Mouse (Mus musculus) limb, embryonic 14.5 days (tissue): ENCODE measurements around the gene Nup153. TPM values are rescaled to one million over a fixed set of nuclear protein-coding genes. Genes with fewer than 3 reads are reported as not detected.

Source experiments
- ATAC-seq: fragments of 200-750 bp; cut with Nextera tagmentation; 2 replicates; pipeline ENCODE4 v1.8.0; 2017; ENCODE audit warnings: low read depth, moderate number of reproducible peaks, moderate TSS enrichment; ENCODE audit not compliant: low FRiP score
- DNase-seq: peaks from one replicate; pipeline ENCODE4 v3.0.0-alpha.2; 2015; ENCODE audit warnings: low spot score
- H3K27ac ChIP-seq: fragments of 300-500 bp; sonication (generic); replicated peaks from 2 replicates; pipeline ENCODE4 v1.5.1; 2014; ENCODE audit warnings: low read depth, mild to moderate bottlenecking, low read length, moderate library complexity, mixed read lengths
- H3K27me3 ChIP-seq: fragments of 300-500 bp; sonication (generic); 2 replicates; pipeline ENCODE4 v1.6.1; 2014; ENCODE audit warnings: low read length, mixed read lengths; ENCODE audit not compliant: control insufficient read depth, insufficient read depth
- H3K36me3 ChIP-seq: fragments of 300-500 bp; sonication (generic); 2 replicates; pipeline ENCODE4 v1.6.1; 2014; ENCODE audit warnings: mild to moderate bottlenecking, low read length, moderate library complexity, mixed read lengths; ENCODE audit not compliant: control insufficient read depth, insufficient read depth
- H3K4me1 ChIP-seq: fragments of 300-500 bp; sonication (generic); 2 replicates; pipeline ENCODE4 v1.6.1; 2014; ENCODE audit warnings: antibody characterized with exemption, low read length, mixed read lengths; ENCODE audit not compliant: control insufficient read depth, insufficient read depth
- H3K4me2 ChIP-seq: fragments of 300-500 bp; sonication (generic); replicated peaks from 2 replicates; pipeline ENCODE4 v1.6.1; 2014; ENCODE audit warnings: low read depth, mild to moderate bottlenecking, low read length, moderate library complexity; ENCODE audit not compliant: severe bottlenecking
- H3K4me3 ChIP-seq: fragments of 300-500 bp; sonication (generic); replicated peaks from 2 replicates; pipeline ENCODE4 v1.5.1; 2014; ENCODE audit warnings: low read length
- H3K9ac ChIP-seq: fragments of 300-500 bp; sonication (generic); 2 replicates; pipeline ENCODE4 v1.6.1; 2014; ENCODE audit warnings: mild to moderate bottlenecking, low read depth, low read length, moderate library complexity; ENCODE audit not compliant: severe bottlenecking
- H3K9me3 ChIP-seq: fragments of 300-500 bp; sonication (generic); 2 replicates; pipeline ENCODE4 v1.6.1; 2016; ENCODE audit warnings: low read length; ENCODE audit not compliant: control insufficient read depth
- POLR2A ChIP-seq: fragments of 200-500 bp; IDR thresholded peaks from 2 replicates; pipeline ENCODE4 v1.8.0; 2012; ENCODE audit warnings: inconsistent platforms, mild to moderate bottlenecking, moderate library complexity, borderline replicate concordance; ENCODE audit not compliant: insufficient read depth, insufficient read length; ENCODE audit errors: extremely low read depth
- WGBS: fragments of 180-500 bp; shearing (Covaris S2); extraction: QIAGEN DNeasy Blood & Tissue Kit; methylation state at CpG from one replicate; pipeline ENCODE4 v1.1.7; 2014; 5-methylcytosine and 5-hydroxymethylcytosine counted together
- polyA plus RNA-seq, 2 experiments: library from polyadenylated mRNA; depleted of rRNA in 1 of 2; stranded (reverse) in 1 of 2; unstranded in 1 of 2; fragments of >200 nt; fragmentation: Nextera tagmentation in 1 of 2; extraction: Ambion mirVana in 1 of 2; gene quantifications; 2 replicates each; pipeline versions ENCODE4 v1.2.1 to v1.2.3; 2012 to 2014

The Nup153 gene
- polyA plus RNA-seq, 2 experiments = 32.3 to 65.8 TPM

DNA sequence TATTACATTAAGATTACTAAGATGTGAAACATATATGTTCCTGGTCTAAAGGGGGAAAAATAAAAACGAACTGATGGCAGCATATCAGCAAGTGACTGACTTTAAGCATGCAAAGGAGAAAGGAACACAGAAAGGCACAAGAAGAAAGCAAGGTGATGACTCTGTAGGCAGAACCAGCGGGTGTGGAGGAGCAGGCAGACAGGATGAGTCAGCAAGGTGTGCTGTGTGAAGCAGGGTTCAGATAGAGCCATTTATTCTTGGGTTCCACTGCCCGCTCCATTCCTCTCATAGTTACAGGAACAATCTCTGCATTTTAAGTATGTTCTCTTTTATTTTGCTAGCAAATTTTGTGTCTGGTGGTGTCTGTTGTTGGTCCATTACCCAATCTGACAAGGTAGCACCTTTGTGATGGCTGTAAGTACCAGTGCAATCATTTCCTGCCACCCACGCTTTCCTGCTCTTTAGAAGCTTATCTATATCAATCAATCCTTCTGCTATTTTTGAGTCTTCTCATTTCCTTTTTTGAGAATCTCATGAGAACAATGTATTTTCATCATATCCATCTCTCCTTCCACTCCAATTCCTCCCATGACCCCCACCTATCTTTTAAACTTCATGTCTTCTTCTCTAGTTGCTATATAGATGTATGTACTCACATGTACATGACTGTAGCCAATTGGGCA, 37.0 kb downstream of the Nup153 start:
- no peak for ATAC-seq
- Histone ChIP-seq H3K4me3 (no peak overlapping the region), H3K4me1 (no peaks in the 10 kb centered on the region), H3K9me3 (no peaks in the 10 kb centered on the region), H3K4me2 (no peak overlapping the region), H3K27me3 (no peaks in the 10 kb centered on the region), H3K27ac (no peak overlapping the region), H3K9ac (no peak overlapping the region), H3K36me3 (peaks cover 60% of the 10 kb centered on the region)
- 93% methylated on average over 4 of the region's 4 CpGs for WGBS
- DNase-seq = no peak
- no peak for TF ChIP-seq POLR2A

DNA sequence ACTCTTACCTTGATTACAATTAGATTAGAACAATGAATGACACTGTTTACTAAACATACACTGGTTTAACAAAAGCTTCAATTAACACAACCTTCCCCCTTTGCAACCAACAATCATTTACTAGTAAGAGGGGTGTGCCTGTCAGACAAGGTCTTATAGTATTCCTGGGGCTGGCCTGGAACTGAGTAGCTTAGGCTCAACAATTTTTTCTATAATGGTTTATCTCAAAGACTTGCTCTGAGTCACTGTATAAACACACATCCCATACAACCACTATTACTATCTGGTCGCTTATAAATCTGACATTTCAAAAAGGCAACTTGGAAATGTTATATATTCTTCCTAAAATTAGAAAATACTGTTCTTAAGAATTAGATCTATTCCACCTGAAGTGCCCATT, 44.4 kb downstream of the Nup153 start:
- Histone ChIP-seq H3K9me3 (no peaks in the 10 kb centered on the region), H3K27me3 (no peaks in the 10 kb centered on the region), H3K27ac (no peak overlapping the region), H3K36me3 (peaks cover 68% of the 10 kb centered on the region), H3K4me1 (no peaks in the 10 kb centered on the region), H3K4me2 (no peak overlapping the region), H3K4me3 (no peak overlapping the region), H3K9ac (no peak overlapping the region)
- no peak for ATAC-seq
- WGBS = 95% methylated on average over 1 of the region's 1 CpGs
- TF ChIP-seq POLR2A = no peak
- no peak for DNase-seq

DNA sequence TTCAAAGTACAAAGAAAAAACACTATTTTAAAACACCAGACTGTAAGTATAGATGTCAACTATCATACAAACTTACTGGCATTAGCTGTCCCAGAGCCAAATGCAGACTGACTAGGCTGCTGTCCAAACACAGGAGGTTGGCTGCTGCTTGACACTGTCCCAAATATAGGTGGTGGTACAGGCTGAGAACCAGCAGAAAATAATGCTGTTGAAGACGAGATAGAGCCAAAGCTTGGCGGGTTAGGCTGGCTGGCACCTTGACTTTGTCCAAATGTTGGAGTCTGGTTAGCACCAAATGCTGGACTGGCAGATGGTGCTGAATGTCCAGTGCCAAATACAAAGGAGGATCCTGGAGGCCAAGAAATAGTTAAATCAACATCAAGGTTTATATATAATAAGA, 44.8 kb downstream of the Nup153 start:
- ATAC-seq (no peak), DNase-seq (no peak)
- Histone ChIP-seq H3K9ac (no peak overlapping the region), H3K4me3 (no peak overlapping the region), H3K9me3 (no peaks in the 10 kb centered on the region), H3K36me3 (peaks cover 70% of the 10 kb centered on the region), H3K27ac (no peak overlapping the region), H3K27me3 (no peaks in the 10 kb centered on the region), H3K4me2 (no peak overlapping the region), H3K4me1 (no peaks in the 10 kb centered on the region)
- WGBS = 86% methylated on average over 2 of the region's 2 CpGs
- TF ChIP-seq POLR2A = no peak

DNA sequence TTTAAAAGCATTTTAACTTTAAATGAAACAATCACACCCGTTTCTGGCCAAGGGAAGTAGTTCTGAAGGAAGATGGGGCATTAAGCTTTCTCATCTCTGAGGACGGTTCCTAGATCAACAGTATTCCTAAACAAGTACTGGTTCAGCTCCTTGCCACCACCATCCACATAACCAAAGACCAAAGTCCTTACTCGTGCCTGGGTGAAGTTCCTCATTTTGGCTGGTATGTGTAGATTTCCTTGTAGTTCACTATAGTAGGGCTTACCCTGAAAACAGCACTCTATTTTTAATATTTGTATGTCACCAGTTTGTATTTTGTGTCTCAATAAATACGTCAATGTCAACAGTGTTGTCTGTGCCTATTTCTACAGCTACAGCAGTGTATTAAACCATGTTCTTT, 50.0 kb downstream of the Nup153 start:
- H3K9me3 ChIP-seq = no peaks in the 10 kb centered on the region
- no peak overlapping the region for H3K27ac ChIP-seq
- no peaks in the 10 kb centered on the region for H3K4me1 ChIP-seq
- no peak overlapping the region for H3K4me2 ChIP-seq
- H3K9ac ChIP-seq = no peak overlapping the region
- H3K27me3 ChIP-seq = no peaks in the 10 kb centered on the region
- no peak for DNase-seq
- WGBS = 84% methylated on average over 4 of the region's 4 CpGs
- TF ChIP-seq POLR2A = no peak
- ATAC-seq = no peak
- peaks cover 64% of the 10 kb centered on the region for H3K36me3 ChIP-seq
- H3K4me3 ChIP-seq = no peak overlapping the region

DNA sequence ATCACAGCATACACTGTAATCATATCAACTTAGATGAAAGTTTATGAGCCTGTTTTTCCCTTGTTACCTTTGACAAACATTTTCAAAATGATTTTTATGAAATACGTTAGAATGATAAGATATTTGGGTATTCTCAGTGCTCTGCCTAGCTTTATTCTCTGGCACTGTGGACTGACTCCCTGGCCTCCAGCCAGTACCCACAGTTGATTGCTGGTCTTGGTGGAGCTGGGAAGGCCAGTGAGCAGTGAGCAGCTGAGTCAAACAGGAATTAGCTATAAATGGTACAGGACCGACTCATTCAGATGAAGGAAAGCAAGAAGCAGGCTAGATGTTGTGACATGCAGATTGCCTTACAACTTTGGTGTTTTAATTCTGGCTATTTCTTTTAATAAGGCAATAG, 53.1 kb downstream of the Nup153 start:
- ATAC-seq = no peak
- no peak overlapping the region for H3K4me3 ChIP-seq
- DNase-seq = no peak
- H3K27me3 ChIP-seq = no peaks in the 10 kb centered on the region
- H3K36me3 ChIP-seq = peaks cover 58% of the 10 kb centered on the region
- no peaks in the 10 kb centered on the region for H3K9me3 ChIP-seq
- no peak overlapping the region for H3K9ac ChIP-seq
- TF ChIP-seq POLR2A = no peak
- no peak overlapping the region for H3K4me2 ChIP-seq
- H3K4me1 ChIP-seq = peaks cover 7% of the 10 kb centered on the region
- 91% methylated on average over 2 of the region's 2 CpGs for WGBS
- H3K27ac ChIP-seq = no peak overlapping the region
